Mouse (Mus musculus) erythroblast, embryonic 14.5 days (primary cell): Measurements from ENCODE around the gene Calu. TPM values are rescaled to one million over a fixed set of nuclear protein-coding genes. Genes with fewer than 3 reads are reported as not detected.
A peak's percentile ranks its signal among the peaks of the same experiment; 100 is the strongest.
"Not testable (repeated sequence)": the region's sequence is repeated elsewhere in the genome, so short reads cannot be mapped to it uniquely, and the experiment has no call there.

Source experiments
- H3K27me3 ChIP-seq: 2 replicates; pipeline ENCODE4 v1.6.1; 2012; ENCODE audit warnings: inconsistent platforms; ENCODE audit not compliant: control insufficient read depth
- H3K36me3 ChIP-seq: 2 replicates; pipeline ENCODE4 v1.6.1; 2012; ENCODE audit warnings: mild to moderate bottlenecking, inconsistent platforms; ENCODE audit not compliant: control insufficient read depth
- H3K4me1 ChIP-seq: 2 replicates; pipeline ENCODE4 v1.6.1; 2012; ENCODE audit warnings: inconsistent platforms; ENCODE audit not compliant: control insufficient read depth
- H3K4me3 ChIP-seq: replicated peaks from 2 replicates; pipeline ENCODE3; 2012; ENCODE audit warnings: moderate library complexity, mild to moderate bottlenecking, inconsistent platforms
- H3K9me3 ChIP-seq: 2 replicates; pipeline ENCODE4 v1.6.1; 2012; ENCODE audit warnings: low read length, inconsistent platforms, mixed read lengths; ENCODE audit not compliant: control insufficient read depth
- GATA1 ChIP-seq: IDR thresholded peaks from 2 replicates; pipeline ENCODE4 v1.6.1; 2012; ENCODE audit warnings: low read length, inconsistent platforms, mixed read lengths
- TAL1 ChIP-seq: IDR thresholded peaks from 3 replicates; pipeline ENCODE4 v1.6.1; 2012; ENCODE audit warnings: low read length, inconsistent platforms, mixed read lengths
- polyA plus RNA-seq: library from polyadenylated mRNA; stranded (reverse); fragments of >175 nt; gene quantifications from 2 replicates; pipeline ENCODE4 v1.2.3, GENCODE M21; 2012

Gene Calu
- polyA plus RNA-seq, 1 experiment, result 0.63 TPM

DNA sequence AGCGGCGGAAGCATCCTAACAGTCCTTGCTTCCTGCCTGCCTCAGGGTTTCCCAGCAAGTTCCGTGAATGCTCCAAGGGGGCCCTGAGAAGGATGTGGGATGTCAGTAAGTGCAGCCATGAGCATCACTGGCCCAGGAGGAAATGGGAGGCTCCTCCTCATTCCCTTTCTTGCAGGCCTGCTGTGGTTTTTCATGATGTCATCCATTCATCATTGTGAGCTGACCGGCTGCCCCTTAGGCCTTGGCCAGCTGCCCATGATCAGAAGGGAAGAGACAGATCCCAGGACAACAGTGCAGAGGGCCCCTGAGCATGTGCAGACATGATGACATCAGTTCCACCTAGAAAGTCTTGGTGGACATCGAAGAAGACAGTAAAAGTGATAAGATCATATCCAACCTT is 29.0 kb upstream of the Calu start, which contains the start of gene Fam71f1:
Fam71f1 (plus strand) TSS at position 262 of the 400 bp plus-strand sequence.
- no peak within 1 kb of the TSS for H3K4me3 ChIP-seq
- H3K4me1 ChIP-seq, result no peaks in the 10 kb centered on the region

DNA sequence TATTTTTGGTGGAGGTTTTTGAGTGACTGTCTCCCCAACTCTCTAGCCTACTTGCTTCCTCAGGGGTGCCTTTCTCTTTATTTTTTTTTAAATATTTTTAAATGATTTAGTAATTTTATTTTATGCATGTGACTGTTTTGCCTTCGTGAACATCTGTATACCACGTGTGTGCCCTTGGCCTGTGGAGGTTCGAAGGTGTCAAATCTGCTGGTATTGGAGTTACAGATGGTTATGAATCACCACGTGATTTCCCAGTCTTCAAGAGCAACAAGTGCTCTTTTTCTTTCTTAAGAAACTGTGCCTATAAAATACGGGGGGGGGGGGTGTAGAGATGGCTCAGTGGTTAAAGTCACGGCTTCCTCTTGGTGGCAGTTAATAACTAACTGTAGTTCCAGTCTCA is 26.3 kb upstream of the Calu start:
- no peaks in the 10 kb centered on the region for H3K4me1 ChIP-seq
- TF ChIP-seq GATA1 (no peak), TAL1 (no peak)
- no peak overlapping the region for H3K4me3 ChIP-seq
- H3K27me3 ChIP-seq, result no peaks in the 10 kb centered on the region
- no peaks in the 10 kb centered on the region for H3K9me3 ChIP-seq
- no peaks in the 10 kb centered on the region for H3K36me3 ChIP-seq

More for the DNA sequence above, 29.0 kb upstream of the Calu start, which contains the start of gene Fam71f1:
- Histone ChIP-seq H3K27me3 (no peaks in the 10 kb centered on the region; the same call in 1 of the 2 replicates), H3K36me3 (no peaks in the 10 kb centered on the region), H3K9me3 (no peaks in the 10 kb centered on the region)
- TF ChIP-seq GATA1 (no peak), TAL1 (no peak)

DNA sequence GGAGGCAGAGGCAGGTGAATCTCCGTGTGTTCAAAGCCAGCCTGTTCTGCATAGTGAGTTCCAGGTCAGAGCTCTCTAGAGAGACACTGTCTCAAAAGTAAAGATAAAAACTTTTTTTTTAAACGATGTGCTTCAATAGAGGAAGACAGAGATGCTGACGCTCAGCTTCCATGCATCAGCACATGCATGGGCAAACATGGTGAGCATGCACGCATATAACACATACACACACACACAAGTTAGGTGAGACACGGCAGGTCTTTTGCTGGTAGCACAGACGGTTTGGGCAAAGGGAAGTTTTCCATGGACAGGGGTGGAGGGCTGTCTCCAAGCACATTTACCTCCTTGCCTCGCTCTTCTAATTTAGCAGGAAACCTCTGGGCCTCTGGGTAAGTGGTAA is 25.7 kb upstream of the Calu start:
- Histone ChIP-seq H3K36me3 (no peaks in the 10 kb centered on the region), H3K4me3 (no peak overlapping the region), H3K27me3 (no peaks in the 10 kb centered on the region), H3K4me1 (no peaks in the 10 kb centered on the region), H3K9me3 (no peaks in the 10 kb centered on the region)
- no peak for TF ChIP-seq TAL1
- TF ChIP-seq GATA1, result no peak

DNA sequence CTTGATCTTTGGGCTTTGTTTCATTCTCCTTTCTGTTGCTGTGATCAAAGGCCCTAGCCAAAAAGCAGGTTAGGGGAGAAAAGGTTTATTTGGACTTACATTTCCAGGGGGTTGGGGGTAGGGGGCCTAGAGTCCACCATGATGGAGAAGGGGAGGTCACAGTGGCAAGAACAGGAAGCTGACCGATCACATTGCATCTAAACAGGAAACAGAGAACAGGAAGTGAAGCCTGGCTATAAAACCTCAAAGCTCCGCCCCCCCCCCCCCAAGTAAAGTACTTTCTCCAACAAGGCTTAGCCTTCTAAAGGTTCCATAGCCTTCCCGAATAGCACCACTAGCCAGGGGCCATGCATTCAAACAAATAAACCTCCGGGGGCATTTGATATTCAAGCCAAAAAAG is 25.1 kb upstream of the Calu start:
- Histone ChIP-seq H3K4me1 (no peaks in the 10 kb centered on the region), H3K36me3 (no peaks in the 10 kb centered on the region), H3K9me3 (no peaks in the 10 kb centered on the region), H3K4me3 (no peak overlapping the region), H3K27me3 (no peaks in the 10 kb centered on the region)
- no peak for TF ChIP-seq GATA1
- no peak for TF ChIP-seq TAL1

DNA sequence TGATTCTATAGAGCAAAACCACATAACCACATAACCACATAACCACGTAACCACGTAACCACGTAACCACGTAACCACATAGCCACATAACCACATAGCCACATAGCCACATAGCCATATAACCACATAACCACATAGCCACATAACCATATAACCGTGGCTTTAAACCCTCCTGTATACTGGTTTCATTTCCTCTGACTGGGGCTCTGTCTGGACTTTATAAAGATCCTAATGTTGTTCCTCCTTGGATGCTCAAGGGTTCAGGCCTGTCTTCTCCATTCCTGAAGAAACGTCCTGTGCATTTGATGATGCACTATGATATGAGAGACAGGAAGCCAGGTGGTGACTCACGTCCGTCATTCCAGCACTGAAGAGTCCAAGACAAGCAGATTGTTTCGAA is 20.9 kb upstream of the Calu start:
- H3K36me3 ChIP-seq, result no peaks in the 10 kb centered on the region
- TF ChIP-seq TAL1 (no peak), GATA1 (no peak)
- no peaks in the 10 kb centered on the region for H3K27me3 ChIP-seq
- H3K4me3 ChIP-seq, result no peak overlapping the region
- H3K4me1 ChIP-seq, result peaks cover 3% of the 10 kb centered on the region
- H3K9me3 ChIP-seq, result no peaks in the 10 kb centered on the region

DNA sequence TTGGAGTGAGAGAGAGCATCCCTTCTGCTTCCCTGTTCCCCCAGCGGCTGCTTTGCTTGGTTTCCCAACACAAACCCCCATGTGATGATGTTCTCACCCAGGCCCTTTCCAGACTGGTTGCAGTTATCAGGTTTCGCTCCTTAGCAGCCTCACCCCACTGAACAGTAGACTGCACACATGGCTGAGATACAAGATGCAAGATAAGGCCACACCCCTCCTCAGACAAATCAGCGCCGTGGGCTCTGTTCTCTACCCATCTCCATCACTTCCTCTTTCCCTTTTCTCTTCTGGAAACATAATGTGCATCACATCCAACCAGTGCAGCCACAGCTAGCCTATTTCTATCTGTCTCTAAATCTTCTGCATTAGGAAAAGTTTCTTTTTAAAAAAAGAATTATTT is 18.4 kb upstream of the Calu start:
- peaks cover 3% of the 10 kb centered on the region for H3K4me1 ChIP-seq
- peaks cover 7% of the 10 kb centered on the region for H3K27me3 ChIP-seq
- H3K4me3 ChIP-seq, result no peak overlapping the region
- TF ChIP-seq GATA1 (no peak), TAL1 (no peak)
- no peaks in the 10 kb centered on the region for H3K36me3 ChIP-seq
- no peaks in the 10 kb centered on the region for H3K9me3 ChIP-seq

DNA sequence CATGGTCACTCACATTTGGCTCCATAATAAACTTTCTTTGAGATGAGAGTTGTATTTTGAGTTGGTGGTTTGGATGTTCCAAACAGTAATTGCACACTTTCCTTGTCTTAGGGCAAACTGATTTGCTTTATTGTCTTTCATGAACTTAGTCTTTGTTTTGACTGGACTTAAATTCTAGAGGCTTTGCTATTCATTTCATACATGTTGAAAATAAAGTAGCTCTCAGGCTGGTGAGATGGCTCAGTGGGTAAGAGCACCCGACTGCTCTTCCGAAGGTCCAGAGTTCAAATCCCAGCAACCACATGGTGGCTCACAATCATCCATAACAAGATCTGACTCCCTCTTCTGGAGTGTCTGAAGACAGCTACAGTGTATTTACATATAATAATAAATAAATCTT is 1.4 kb upstream of the Calu start:
- not testable (repeated sequence) for H3K36me3 ChIP-seq, H3K4me3 ChIP-seq, H3K9me3 ChIP-seq
- Histone ChIP-seq H3K4me1 (peaks cover 27% of the 10 kb centered on the region), H3K27me3 (peaks cover 13% of the 10 kb centered on the region)

DNA sequence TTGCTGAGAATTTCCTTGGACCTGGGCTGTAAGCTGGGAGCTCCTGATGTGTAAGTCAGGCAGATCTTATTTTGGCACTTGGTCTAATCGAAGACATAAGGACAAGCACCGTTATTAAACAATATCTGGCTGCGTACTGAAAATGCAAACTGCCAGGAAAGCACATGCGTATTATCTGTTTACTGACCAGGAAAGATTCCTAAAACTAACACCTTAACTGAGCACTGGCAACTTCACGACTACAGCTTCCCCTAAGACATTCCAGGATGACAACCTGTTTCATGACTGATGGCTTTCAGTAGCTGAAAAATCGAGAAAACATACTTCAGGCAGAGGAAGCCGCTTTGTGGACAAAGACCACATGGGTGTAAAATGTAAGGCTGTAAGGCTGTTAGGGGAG is 680 bp upstream of the Calu start:
- peak overlapping the region; percentile 96 for H3K4me3 ChIP-seq
- peaks cover 33% of the 10 kb centered on the region for H3K4me1 ChIP-seq
- H3K9me3 ChIP-seq, result no peaks in the 10 kb centered on the region
- peaks cover 13% of the 10 kb centered on the region for H3K27me3 ChIP-seq
- TF ChIP-seq TAL1 (no peak), GATA1 (no peak)
- no peaks in the 10 kb centered on the region for H3K36me3 ChIP-seq

DNA sequence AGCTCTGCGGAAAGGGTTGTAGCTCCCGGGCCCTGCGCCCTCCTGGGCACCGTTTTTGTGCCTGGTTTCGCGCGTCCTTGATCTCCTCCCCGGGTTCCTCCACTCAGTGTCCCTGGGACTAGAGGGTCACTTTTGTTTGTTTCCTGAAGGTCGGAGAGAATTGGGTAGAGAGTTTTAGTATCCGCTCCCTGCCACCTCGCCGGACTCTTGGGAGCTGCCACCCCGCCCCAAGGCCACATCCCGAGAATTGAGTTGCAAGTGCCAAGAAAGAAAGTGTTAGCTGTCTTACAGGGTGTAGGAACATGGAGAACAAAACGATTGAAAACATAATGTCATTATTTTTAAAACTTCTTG is 479 bp downstream of the Calu start:
- TF ChIP-seq TAL1 (no peak), GATA1 (no peak)
- Histone ChIP-seq H3K9me3 (no peaks in the 10 kb centered on the region), H3K4me1 (peaks cover 44% of the 10 kb centered on the region), H3K4me3 (peak overlapping the region; percentile 96), H3K27me3 (peaks cover 8% of the 10 kb centered on the region), H3K36me3 (no peaks in the 10 kb centered on the region)

DNA sequence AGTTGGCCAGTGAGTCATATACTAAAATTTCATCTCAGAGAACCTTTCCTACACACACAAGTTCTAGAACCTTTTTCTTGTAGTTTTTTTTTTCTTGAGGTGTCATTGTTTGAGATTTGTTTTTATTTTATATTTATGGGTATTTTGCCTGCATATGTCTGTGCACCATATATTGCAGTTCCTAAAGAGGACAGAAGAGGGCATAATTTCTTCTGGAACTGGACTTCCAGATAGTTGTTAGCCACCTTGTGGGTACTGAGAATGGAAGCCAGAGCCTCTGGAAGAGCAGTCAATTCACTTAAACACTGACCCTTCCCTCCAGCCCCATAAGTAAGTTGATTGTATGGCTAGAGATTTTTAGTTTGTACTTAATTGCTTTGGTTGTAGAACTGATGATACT is 3.7 kb downstream of the Calu start:
- Histone ChIP-seq H3K4me3 (no peak overlapping the region), H3K27me3 (no peaks in the 10 kb centered on the region), H3K9me3 (no peaks in the 10 kb centered on the region), H3K4me1 (peaks cover 45% of the 10 kb centered on the region), H3K36me3 (peaks cover 11% of the 10 kb centered on the region)
- TF ChIP-seq TAL1 (no peak), GATA1 (no peak)
